Mouse (Mus musculus): ENCODE measurements around the gene Abcc4.

DNA sequence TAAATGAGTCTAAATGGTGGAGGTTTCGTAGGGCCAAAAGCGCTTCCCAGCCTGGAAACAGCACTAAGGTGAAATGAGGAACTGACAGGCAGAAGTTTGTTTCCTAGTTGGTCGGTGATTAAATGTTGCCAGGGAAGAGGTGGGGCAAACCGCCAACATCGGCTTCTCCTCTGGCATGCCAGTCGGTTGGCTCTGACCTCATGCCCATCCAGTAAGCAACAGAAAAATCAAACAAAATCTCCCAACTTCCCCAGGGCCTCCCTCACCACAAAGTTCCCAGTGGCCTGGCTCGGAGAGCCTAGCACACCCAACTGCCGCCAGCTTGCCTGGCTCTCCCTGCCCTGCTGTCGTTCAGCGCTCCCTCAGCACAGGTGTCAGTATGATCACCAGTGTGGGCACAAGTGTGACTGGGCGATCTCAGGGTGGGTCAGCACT lies 31.3 kb downstream of the Abcc4 start:
- TF ChIP-seq GATA1 (IDR thresholded peaks at IDR 0.05; ENCODE audit: low read length) (no peak), TAL1 (IDR thresholded peaks at IDR 0.05; ENCODE audit: low read length) (no peak)

Data from erythroblast, embryonic 14.5 days (primary cell).